In genomic region chr1:71472691-71473090, GRCm38 (mm10) we compare ENCODE assay signal across 22 mouse cellular contexts. TPM values are rescaled to one million over a fixed set of nuclear protein-coding genes. Genes with fewer than 3 reads are reported as not detected.
"Had no signal": no experiment of that assay in that cellular context is flagged by ENCODE, and none has a peak within 500 bp of the region (broad histone marks: within the 10 kb centered on the region; RNA-seq: fewer than 3 reads in every experiment).

No protein-coding gene starts in this region.

- DNase-seq: heart, postnatal 10 days; heart, postnatal 14 days; heart, postnatal 36 days; heart, postnatal 4 days; kidney, adult 11 months; kidney, adult 18-20 months; kidney, adult 2 months; kidney, adult 8-10 months; kidney, adult 9 months; kidney, postnatal 10 days; kidney, postnatal 14 days; kidney, postnatal 25 days; kidney, postnatal 36 days; kidney, postnatal 4 days; layer of hippocampus, adult 9-11 months; layer of hippocampus, postnatal 36 days had no signal

RNA-seq across cellular contexts. Expression of gene Abca12, which starts 58.0 kb away (rescaled TPM):
- polyA plus RNA-seq: hindbrain, embryonic 11.5 days; inflammation-experienced regulatory T-cells, adult 6 months; intestine, embryonic 16.5 days; kidney, adult 2 months; kidney, embryonic 14.5 days; kidney, embryonic 16.5 days; kidney, postnatal 0 days had no signal
